Mouse (Mus musculus) MEL (cell line): Measurements from ENCODE around the gene Gucy2e. TPM values are rescaled to one million over a fixed set of nuclear protein-coding genes. Genes with fewer than 3 reads are reported as not detected.

ENCODE experiments used
- DNase-seq: peaks from one replicate; pipeline ENCODE4 v3.0.0; 2011; ENCODE audit warnings: low read depth, low spot score
- H3K27ac ChIP-seq: 2 replicates; pipeline ENCODE4 v1.5.1; 2012; ENCODE audit warnings: low read depth, mild to moderate bottlenecking, control low read depth, low read length, moderate library complexity; ENCODE audit not compliant: control insufficient read depth
- H3K27me3 ChIP-seq, 2 experiments: fragments of 150-350 bp in 1 of 2; sonication (generic) in 1 of 2; 2 replicates each; pipeline ENCODE4 v1.6.1; 2012; ENCODE audit warnings: low read length in 2 of 2, mild to moderate bottlenecking in 2 of 2, improper control_type of control experiment in 1 of 2, moderate library complexity in 1 of 2; ENCODE audit not compliant: insufficient read depth in 2 of 2, control insufficient read depth in 1 of 2
- H3K36me3 ChIP-seq, 2 experiments: 2 replicates each; pipeline ENCODE4 v1.6.1; 2012 to 2014; ENCODE audit warnings: low read length in 2 of 2, improper control_type of control experiment in 1 of 2, inconsistent platforms in 1 of 2, mild to moderate bottlenecking in 1 of 2; ENCODE audit not compliant: insufficient read depth in 2 of 2, control insufficient read depth in 1 of 2
- H3K4me1 ChIP-seq, 2 experiments: fragments of 150-350 bp in 1 of 2; sonication (generic) in 1 of 2; 2 replicates each; pipeline ENCODE4 v1.6.1; 2012; ENCODE audit warnings: low read length in 2 of 2, improper control_type of control experiment in 1 of 2, mild to moderate bottlenecking in 1 of 2; ENCODE audit not compliant: insufficient read depth in 2 of 2, control insufficient read depth in 1 of 2
- H3K4me3 ChIP-seq, 2 experiments: fragments of 150-350 bp in 1 of 2; sonication (generic) in 1 of 2; 2 replicates each; pipeline ENCODE4 v1.5.1; 2012; ENCODE audit warnings: low read depth in 2 of 2, low read length in 2 of 2, mild to moderate bottlenecking in 2 of 2, moderate library complexity in 2 of 2, control low read depth in 1 of 2, improper control_type of control experiment in 1 of 2; ENCODE audit not compliant: control insufficient read depth in 1 of 2, insufficient read depth in 1 of 2
- H3K79me2 ChIP-seq: 2 replicates; pipeline ENCODE4 v1.6.1; 2012; ENCODE audit warnings: mild to moderate bottlenecking, low read length, moderate library complexity; ENCODE audit not compliant: control insufficient read depth, poor library complexity, insufficient read depth
- H3K9ac ChIP-seq: 2 replicates; pipeline ENCODE4 v1.6.1; 2012; ENCODE audit warnings: low read depth, mild to moderate bottlenecking, control low read depth, low read length, moderate library complexity; ENCODE audit not compliant: control insufficient read depth, poor library complexity, severe bottlenecking
- H3K9me3 ChIP-seq: fragments of 150-350 bp; sonication (generic); replicated peaks from 2 replicates; pipeline ENCODE4 v1.6.1; 2012; ENCODE audit warnings: mild to moderate bottlenecking, low read length, improper control_type of control experiment, moderate library complexity; ENCODE audit not compliant: insufficient read depth
- BHLHE40 ChIP-seq: IDR thresholded peaks from 2 replicates; pipeline ENCODE4 v1.6.1; 2012; ENCODE audit warnings: low read depth, mild to moderate bottlenecking, inconsistent platforms, low read length, improper control_type of control experiment, borderline replicate concordance
- CHD2 ChIP-seq: IDR thresholded peaks from 2 replicates; pipeline ENCODE4 v1.6.1; 2011; ENCODE audit warnings: low read length, improper control_type of control experiment
- CTCF ChIP-seq, 3 experiments: IDR thresholded peaks in 2 of 3; conservative IDR thresholded peaks in 1 of 3; 2 replicates each; pipeline ENCODE4 v1.5.1; 2011 to 2012; ENCODE audit warnings: low read length in 3 of 3, low read depth in 2 of 3, mild to moderate bottlenecking in 2 of 3, improper control_type of control experiment in 1 of 3, inconsistent platforms in 1 of 3, mixed read lengths in 1 of 3, moderate library complexity in 1 of 3; ENCODE audit not compliant: control insufficient read depth in 1 of 3, insufficient read depth in 1 of 3, poor library complexity in 1 of 3, severe bottlenecking in 1 of 3
- ELF1 ChIP-seq: IDR thresholded peaks from 2 replicates; pipeline ENCODE4 v1.6.1; 2014; ENCODE audit warnings: low read depth, mild to moderate bottlenecking, inconsistent platforms, low read length, improper control_type of control experiment, moderate library complexity
- ETS1 ChIP-seq: IDR thresholded peaks from 2 replicates; pipeline ENCODE4 v1.6.1; 2012; ENCODE audit warnings: low read depth, mild to moderate bottlenecking, inconsistent platforms, low read length, improper control_type of control experiment, moderate library complexity
- GABPA ChIP-seq: IDR thresholded peaks from 2 replicates; pipeline ENCODE4 v1.6.1; 2012; ENCODE audit warnings: low read depth, mild to moderate bottlenecking, inconsistent platforms, low read length, improper control_type of control experiment, moderate library complexity
- GATA1 ChIP-seq: IDR thresholded peaks from 2 replicates; pipeline ENCODE4 v1.6.1; 2011; ENCODE audit warnings: low read depth, low read length, improper control_type of control experiment
- HCFC1 ChIP-seq: IDR thresholded peaks from 2 replicates; pipeline ENCODE4 v1.6.1; 2012; ENCODE audit warnings: low read depth, mild to moderate bottlenecking, inconsistent platforms, low read length, improper control_type of control experiment, moderate library complexity
- JUND ChIP-seq: IDR thresholded peaks from 2 replicates; pipeline ENCODE4 v1.6.1; 2011; ENCODE audit warnings: low read depth, mild to moderate bottlenecking, improper control_type of control experiment, low read length
- KAT2A ChIP-seq: conservative IDR thresholded peaks from 2 replicates; pipeline ENCODE4 v1.6.1; 2012; ENCODE audit warnings: low read depth, low read length, improper control_type of control experiment, inconsistent platforms
- MAFK ChIP-seq: IDR thresholded peaks from 2 replicates; pipeline ENCODE4 v1.6.1; 2011; ENCODE audit warnings: low read depth, mild to moderate bottlenecking, low read length, improper control_type of control experiment, borderline replicate concordance
- MXI1 ChIP-seq: IDR thresholded peaks from 2 replicates; pipeline ENCODE4 v1.6.1; 2011; ENCODE audit warnings: mild to moderate bottlenecking, low read depth, low read length, improper control_type of control experiment
- MYC ChIP-seq: IDR thresholded peaks from 2 replicates; pipeline ENCODE4 v1.6.1; 2011; ENCODE audit warnings: low read depth, mild to moderate bottlenecking, low read length, improper control_type of control experiment, moderate library complexity
- POLR2A ChIP-seq, 2 experiments: IDR thresholded peaks; 2 replicates each; pipeline ENCODE4 v1.6.1; 2011 to 2012; ENCODE audit warnings: low read length in 2 of 2, mild to moderate bottlenecking in 2 of 2, control low read depth in 1 of 2, improper control_type of control experiment in 1 of 2, low read depth in 1 of 2, moderate library complexity in 1 of 2; ENCODE audit not compliant: control insufficient read depth in 1 of 2, insufficient read depth in 1 of 2, poor library complexity in 1 of 2
- POLR2AphosphoS2 ChIP-seq: IDR thresholded peaks from 2 replicates; pipeline ENCODE4 v1.6.1; 2011; ENCODE audit warnings: low read length, improper control_type of control experiment
- RCOR1 ChIP-seq: IDR thresholded peaks from 2 replicates; pipeline ENCODE4 v1.6.1; 2012; ENCODE audit warnings: low read depth, mild to moderate bottlenecking, inconsistent platforms, low read length, improper control_type of control experiment
- SMC3 ChIP-seq: IDR thresholded peaks from 2 replicates; pipeline ENCODE4 v1.6.1; 2011; ENCODE audit warnings: low read depth, low read length, improper control_type of control experiment
- USF2 ChIP-seq, 2 experiments: IDR thresholded peaks; 2 replicates each; pipeline ENCODE4 v1.6.1; 2011 to 2012; ENCODE audit warnings: improper control_type of control experiment in 2 of 2, low read length in 2 of 2, borderline replicate concordance in 1 of 2, inconsistent platforms in 1 of 2, low read depth in 1 of 2, mild to moderate bottlenecking in 1 of 2; ENCODE audit not compliant: insufficient read depth in 1 of 2
- ZC3H11A ChIP-seq: IDR thresholded peaks from 2 replicates; pipeline ENCODE4 v1.6.1; 2012; ENCODE audit warnings: low read depth, mild to moderate bottlenecking, inconsistent platforms, low read length, improper control_type of control experiment
- ZMIZ1 ChIP-seq: IDR thresholded peaks from 2 replicates; pipeline ENCODE4 v1.6.1; 2012; ENCODE audit warnings: low read depth, mild to moderate bottlenecking, inconsistent platforms, low read length, improper control_type of control experiment, moderate library complexity
- ZNF384 ChIP-seq: IDR thresholded peaks from 2 replicates; pipeline ENCODE4 v1.6.1; 2012; ENCODE audit warnings: low read depth, mild to moderate bottlenecking, inconsistent platforms, low read length, improper control_type of control experiment
- polyA plus RNA-seq, 2 experiments: library from polyadenylated mRNA; stranded (reverse) in 1 of 2; unstranded in 1 of 2; fragments of >175 nt in 1 of 2; fragments of >200 nt in 1 of 2; gene quantifications; 2 replicates each; pipeline versions ENCODE4 v1.2.1 to v1.2.4; 2012; ENCODE audit warnings: low replicate concordance in 2 of 2, low read depth in 1 of 2; ENCODE audit not compliant: insufficient read length in 2 of 2, insufficient read depth in 1 of 2, missing spikeins in 1 of 2
- total RNA-seq: library from RNA; depleted of rRNA; stranded (reverse); fragments of 300-350 nt; gene quantifications from 2 replicates; pipeline ENCODE4 v1.2.3, GENCODE M21; 2012

Gene Gucy2e
- total and polyA plus RNA-seq, 3 experiments, result not detected

DNA sequence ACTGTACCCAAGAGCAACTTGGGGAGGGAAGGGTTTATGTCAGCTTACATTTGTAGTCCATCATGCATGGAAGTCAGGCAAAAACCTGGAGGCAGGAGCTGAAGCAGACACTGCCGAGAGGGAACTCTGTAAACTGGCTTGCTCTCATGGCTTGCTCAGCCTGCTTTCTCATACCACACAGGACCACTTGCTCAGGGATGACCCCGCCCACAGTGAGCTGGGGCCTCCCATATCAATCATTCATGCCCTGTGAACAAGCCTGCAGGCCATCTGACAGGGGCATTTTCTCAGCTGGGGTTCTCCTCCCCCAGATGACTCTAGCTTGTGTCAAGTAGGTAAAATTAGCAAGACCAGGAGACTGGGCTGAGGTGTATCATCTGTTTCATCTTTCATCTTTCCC is 27.4 kb upstream of the Gucy2e start:
- Histone ChIP-seq H3K27me3 (peaks cover 2 to 18% of the 10 kb centered on the region in 2 experiments), H3K36me3 (no peaks in the 10 kb centered on the region), H3K27ac (no peak overlapping the region), H3K4me1 (no peaks in the 10 kb centered on the region), H3K9me3 (no peaks in the 10 kb centered on the region), H3K9ac (no peak overlapping the region), H3K79me2 (no peaks in the 10 kb centered on the region), H3K4me3 (no peak overlapping the region)
- no peak for DNase-seq
- no peak for TF ChIP-seq GATA1

DNA sequence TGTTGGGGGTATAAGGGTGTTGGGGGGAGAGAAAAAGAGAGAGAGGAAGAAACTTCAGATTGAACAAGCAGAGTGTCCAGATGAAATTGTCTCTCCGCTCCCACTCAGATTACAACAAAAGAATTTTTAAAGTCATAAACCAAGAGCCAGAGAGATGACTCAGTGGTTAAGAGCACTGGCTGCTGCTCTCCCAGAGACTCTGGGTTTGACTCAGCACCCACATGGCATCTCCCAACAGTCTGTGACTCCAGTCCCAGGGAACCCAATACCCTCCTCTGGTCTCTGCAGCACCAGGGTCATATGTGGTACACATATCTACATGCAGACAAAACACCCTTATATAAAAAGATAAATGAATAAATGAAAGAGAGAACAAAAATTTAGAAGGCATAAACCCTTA is 23.3 kb upstream of the Gucy2e start:
- no peak overlapping the region for H3K9ac ChIP-seq
- H3K4me1 ChIP-seq, result peaks cover 0 to 2% of the 10 kb centered on the region in 2 experiments; a peak in 2 of 4 replicates
- H3K27ac ChIP-seq, result no peak overlapping the region
- H3K27me3 ChIP-seq, result peaks cover 2 to 20% of the 10 kb centered on the region in 2 experiments
- no peaks in the 10 kb centered on the region for H3K9me3 ChIP-seq
- TF ChIP-seq KAT2A, result no peak
- no peak for TF ChIP-seq MYC
- H3K79me2 ChIP-seq, result no peaks in the 10 kb centered on the region
- H3K36me3 ChIP-seq, result no peaks in the 10 kb centered on the region
- no peak overlapping the region for H3K4me3 ChIP-seq
- DNase-seq, result no peak

DNA sequence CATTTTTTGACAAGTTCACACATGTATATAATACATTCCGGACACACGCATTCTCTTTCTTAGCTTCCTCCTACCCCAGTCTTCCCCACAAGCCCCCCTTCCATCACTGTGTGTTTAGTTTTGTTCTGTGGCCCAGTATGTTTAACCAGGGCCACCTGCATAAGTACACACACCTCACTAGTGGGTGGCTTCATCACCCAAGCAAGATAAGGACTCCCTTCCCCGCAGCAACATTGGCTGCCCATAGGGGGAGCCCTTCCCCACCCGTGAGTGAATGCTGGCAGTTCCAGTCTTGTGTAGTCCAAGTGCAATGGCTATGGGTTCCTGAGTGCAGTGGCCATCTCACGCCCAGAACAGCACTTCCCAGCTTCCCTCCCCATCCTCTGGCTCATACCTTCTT is 21.5 kb upstream of the Gucy2e start:
- H3K9me3 ChIP-seq, result no peaks in the 10 kb centered on the region
- no peak overlapping the region for H3K9ac ChIP-seq
- no peaks in the 10 kb centered on the region for H3K79me2 ChIP-seq
- TF ChIP-seq SMC3 (peak; percentile 18; the same call in 1 of the 2 replicates), CTCF (IDR thresholded peaks at IDR 0.05 in 2 of 3, conservative IDR thresholded peaks at IDR 0.05 in 1 of 3; ENCODE audit: control insufficient read depth in 1 of 3, insufficient read depth in 1 of 3, low read depth in 2 of 3, low read length in 3 of 3, poor library complexity in 1 of 3, severe bottlenecking in 1 of 3) (peak; percentile 8 to 32 (median 29); a peak in 4 of 6 replicates), RCOR1 (no peak), MXI1 (0 out of 2 replicates have a peak, but pooled peaks have one; percentile 2)
- H3K4me3 ChIP-seq, result peak overlapping the region in 1 of 2 experiments; percentile 64; a peak in 1 of 4 replicates
- peaks cover 0 to 2% of the 10 kb centered on the region in 2 experiments; a peak in 2 of 4 replicates for H3K4me1 ChIP-seq
- peaks cover 0 to 16% of the 10 kb centered on the region in 2 experiments for H3K27me3 ChIP-seq
- DNase-seq, result peak; percentile 24
- no peak overlapping the region for H3K27ac ChIP-seq
- no peaks in the 10 kb centered on the region for H3K36me3 ChIP-seq

DNA sequence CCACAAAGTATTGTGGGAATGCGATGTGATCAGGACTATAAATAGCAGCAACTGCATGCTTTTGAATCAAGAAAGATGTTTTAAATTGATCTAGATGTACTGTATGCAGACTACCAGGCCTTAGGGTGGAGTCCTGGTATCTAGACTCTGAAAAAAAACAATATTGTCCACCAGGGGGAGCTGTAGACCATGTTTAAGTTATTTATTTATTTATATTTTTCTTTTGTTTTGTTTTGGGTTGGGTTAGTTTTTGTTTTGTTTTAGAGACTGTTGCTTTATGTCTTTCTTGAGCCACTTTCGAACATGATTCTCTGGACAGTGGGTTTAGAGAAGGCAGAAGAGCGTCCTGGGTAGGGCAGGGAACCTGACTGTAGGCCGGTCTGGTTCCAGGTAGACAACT is 21.0 kb upstream of the Gucy2e start:
- peaks cover 0 to 2% of the 10 kb centered on the region in 2 experiments; a peak in 2 of 4 replicates for H3K4me1 ChIP-seq
- H3K9ac ChIP-seq, result 0 out of 2 replicates have a peak overlapping the region, but pooled peaks have one; percentile 21
- TF ChIP-seq BHLHE40 (0 out of 2 replicates have a peak, but pooled peaks have one; percentile 37), JUND (no peak), ZMIZ1 (no peak), GABPA (no peak), POLR2AphosphoS2 (no peak), ZC3H11A (peak; percentile 68), ELF1 (no peak), MAFK (no peak), CHD2 (no peak), KAT2A (no peak), MXI1 (0 out of 2 replicates have a peak, but pooled peaks have one; percentile 13), ZNF384 (peak; percentile 81), HCFC1 (no peak), POLR2A (IDR thresholded peaks at IDR 0.05; ENCODE audit: control insufficient read depth in 1 of 2, insufficient read depth in 1 of 2, low read depth in 1 of 2, low read length in 2 of 2, poor library complexity in 1 of 2) (no peak), ETS1 (no peak), USF2 (IDR thresholded peaks at IDR 0.05; ENCODE audit: borderline replicate concordance in 1 of 2, insufficient read depth in 1 of 2, low read depth in 1 of 2, low read length in 2 of 2) (no peak)

More for the DNA sequence above, 21.0 kb upstream of the Gucy2e start:
- Histone ChIP-seq H3K4me3 (peak overlapping the region; percentile 18 to 64; a peak in 3 of 4 replicates), H3K36me3 (no peaks in the 10 kb centered on the region), H3K9me3 (no peaks in the 10 kb centered on the region), H3K27me3 (peaks cover 0 to 15% of the 10 kb centered on the region in 2 experiments), H3K27ac (no peak overlapping the region), H3K79me2 (no peaks in the 10 kb centered on the region)
- DNase-seq, result peak; percentile 78
